29 mouse cellular contexts compared by ENCODE assay signal in genomic region chr9:83704186-83704585, GRCm38 (mm10).
"Had no signal": no experiment of that assay in that cellular context is flagged by ENCODE, and none has a peak within 500 bp of the region (broad histone marks: within the 10 kb centered on the region; RNA-seq: fewer than 3 reads in every experiment).

No protein-coding gene starts in this region.

- H3K4me3 ChIP-seq: gastrocnemius, adult 2 months; heart, embryonic 13.5 days; heart, embryonic 15.5 days; hindbrain, embryonic 10.5 days; hindbrain, embryonic 12.5 days; intestine, embryonic 15.5 days; kidney, embryonic 15.5 days; limb, embryonic 13.5 days; limb, embryonic 15.5 days; liver, embryonic 12.5 days had no signal

- H3K27me3 ChIP-seq: heart, embryonic 13.5 days; heart, embryonic 15.5 days; hindbrain, embryonic 12.5 days; intestine, embryonic 15.5 days; kidney, embryonic 15.5 days; limb, embryonic 13.5 days; limb, embryonic 15.5 days; liver, embryonic 12.5 days had no signal

- H3K36me3 ChIP-seq: heart, embryonic 13.5 days; heart, embryonic 15.5 days; hindbrain, embryonic 10.5 days; hindbrain, embryonic 12.5 days; intestine, embryonic 15.5 days; kidney, embryonic 15.5 days; limb, embryonic 13.5 days; limb, embryonic 15.5 days; liver, embryonic 12.5 days had no signal

- H3K9ac ChIP-seq: heart, embryonic 13.5 days; heart, embryonic 15.5 days; hindbrain, embryonic 12.5 days; hindbrain, embryonic 14.5 days; intestine, embryonic 15.5 days; kidney, embryonic 15.5 days; limb, embryonic 13.5 days; limb, embryonic 15.5 days; liver, embryonic 12.5 days; liver, embryonic 14.5 days had no signal

- ATAC-seq: hindbrain, embryonic 16.5 days; inflammation-experienced regulatory T-cells, adult 6 months; intestine, embryonic 15.5 days; liver, embryonic 12.5 days had no signal

- H3K27ac ChIP-seq: gastrocnemius, adult 2 months; heart, embryonic 13.5 days; heart, embryonic 15.5 days; hindbrain, embryonic 10.5 days; hindbrain, embryonic 12.5 days; hindbrain, embryonic 14.5 days; intestine, embryonic 15.5 days; kidney, embryonic 15.5 days; kidney, postnatal 0 days; limb, embryonic 13.5 days; limb, embryonic 15.5 days; liver, embryonic 12.5 days; liver, embryonic 14.5 days had no signal

- DNase-seq: gastrocnemius, adult 2 months; gastrocnemius, postnatal 10 days; gastrocnemius, postnatal 25 days; heart, adult 18-20 months; heart, postnatal 14 days; heart, postnatal 4 days; kidney, adult 11 months; kidney, adult 2 months; kidney, adult 9 months; kidney, postnatal 14 days; kidney, postnatal 36 days; layer of hippocampus, adult 9-11 months; layer of hippocampus, postnatal 36 days; left cerebral cortex, postnatal 4 days had no signal

- H3K9me3 ChIP-seq: heart, embryonic 13.5 days; heart, embryonic 15.5 days; hindbrain, embryonic 10.5 days; hindbrain, embryonic 12.5 days; intestine, embryonic 15.5 days; kidney, embryonic 15.5 days; limb, embryonic 13.5 days; limb, embryonic 15.5 days; liver, embryonic 12.5 days had no signal

- H3K4me2 ChIP-seq: heart, embryonic 11.5 days; heart, embryonic 13.5 days; heart, embryonic 15.5 days; hindbrain, embryonic 12.5 days; hindbrain, embryonic 14.5 days; intestine, embryonic 15.5 days; kidney, embryonic 15.5 days; limb, embryonic 13.5 days; limb, embryonic 15.5 days; liver, embryonic 12.5 days had no signal

- H3K4me1 ChIP-seq: heart, embryonic 13.5 days; heart, embryonic 15.5 days; hindbrain, embryonic 10.5 days; hindbrain, embryonic 12.5 days; intestine, embryonic 15.5 days; kidney, embryonic 15.5 days; limb, embryonic 15.5 days; liver, embryonic 12.5 days had no signal
